Mouse (Mus musculus) stomach, postnatal 0 days (tissue): Measurements from ENCODE around the gene Ttc34.

Experiments used
- CTCF ChIP-seq: IDR thresholded peaks from 2 replicates; pipeline ENCODE4 v1.5.1; 2016; ENCODE audit warnings: antibody characterized with exemption, low read depth, mild to moderate bottlenecking, moderate library complexity
- EP300 ChIP-seq: optimal IDR thresholded peaks from 2 replicates; pipeline ENCODE3; 2016; ENCODE audit warnings: antibody characterized with exemption

DNA sequence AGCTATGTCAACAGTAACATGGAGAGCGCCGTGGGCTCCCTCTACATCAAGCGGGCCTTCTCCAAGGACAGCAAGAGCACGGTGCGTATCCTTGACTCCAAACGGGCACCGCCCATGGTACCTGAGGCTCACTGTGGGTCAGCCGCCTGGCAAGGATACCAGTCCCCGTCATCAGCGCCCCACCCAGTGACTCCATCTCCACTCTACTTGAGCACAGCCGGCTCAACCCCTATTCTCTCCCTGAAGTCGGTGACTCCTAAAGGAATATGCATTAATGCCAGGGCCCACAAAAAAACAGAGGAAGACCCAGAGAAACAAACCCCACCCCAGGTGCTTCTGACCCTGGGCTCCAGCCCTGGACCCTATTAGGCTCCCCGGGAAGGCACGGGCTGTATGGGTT is 53.6 kb downstream of the Ttc34 start:
- TF ChIP-seq EP300 (no peak), CTCF (no peak)
